Mouse (Mus musculus): ENCODE data around the gene Zswim8.

DNA sequence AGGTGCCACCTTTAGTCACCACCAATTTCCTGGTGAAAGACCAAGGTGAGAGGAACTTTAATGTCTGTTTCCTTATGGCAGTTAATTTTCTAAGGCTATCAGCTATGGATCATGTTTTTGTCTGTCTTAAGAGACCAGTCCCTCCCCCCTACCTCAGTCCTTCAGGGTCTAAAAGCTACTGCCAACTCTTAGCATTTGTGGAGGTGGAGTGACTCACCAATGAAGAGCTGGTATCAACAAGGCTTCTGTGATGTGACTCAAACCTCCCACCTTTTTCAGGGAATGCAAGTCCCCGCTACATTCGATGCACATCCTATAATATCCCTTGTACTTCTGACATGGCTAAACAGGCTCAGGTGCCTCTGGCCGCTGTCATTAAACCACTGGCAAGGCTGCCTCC is 20.8 kb upstream of the Zswim8 start:
- TF ChIP-seq CTCF (IDR thresholded peaks at IDR 0.05; ENCODE audit: low read depth, low read length) (no peak), POLR2A (IDR thresholded peaks at IDR 0.05; ENCODE audit: extremely low read depth, insufficient read depth, low read length) (no peak)

Measured in liver, adult 2 months (tissue).